Mouse (Mus musculus) monocyte, adult 2 months (primary cell): ENCODE measurements around the gene Bclaf3.
"Not testable (repeated sequence)": the region's sequence is repeated elsewhere in the genome, so short reads cannot be mapped to it uniquely, and the experiment has no call there.

Experiments
- DNase-seq, 2 experiments: peaks; one replicate each; pipeline ENCODE4 v3.0.0; 2022; ENCODE audit warnings: low spot score in 2 of 2, low read depth in 1 of 2

The Bclaf3 gene

GRCm38 (mm10) chrX:159526388-159526787 lies at the start of gene Bclaf3:
Gene Bclaf3 (plus strand): TSS chrX:159526688.
- DNase-seq: no peak

GRCm38 (mm10) chrX:159478243-159478940 lies 48.1 kb upstream of the Bclaf3 start:
- not testable (repeated sequence) for DNase-seq

GRCm38 (mm10) chrX:159484247-159484646 lies 42.2 kb upstream of the Bclaf3 start:
- DNase-seq: no peak

GRCm38 (mm10) chrX:159503181-159503580 lies 23.3 kb upstream of the Bclaf3 start:
- DNase-seq: no peak

GRCm38 (mm10) chrX:159508331-159509036 lies 18.0 kb upstream of the Bclaf3 start:
- no peak for DNase-seq

- no peak for DNase-seq
These were observed 17.4 kb upstream of the Bclaf3 start for GRCm38 (mm10) chrX:159509042-159509441.

- no peak for DNase-seq
These were observed 16.4 kb upstream of the Bclaf3 start for GRCm38 (mm10) chrX:159509847-159510715.

- no peak for DNase-seq
These were observed 15.8 kb upstream of the Bclaf3 start for GRCm38 (mm10) chrX:159510716-159511051.

- no peak for DNase-seq
These were observed 10.9 kb upstream of the Bclaf3 start for GRCm38 (mm10) chrX:159515599-159515998.

GRCm38 (mm10) chrX:159521780-159522179 lies 4.7 kb upstream of the Bclaf3 start:
- DNase-seq: no peak

- DNase-seq: no peak
These were observed 3.8 kb upstream of the Bclaf3 start for GRCm38 (mm10) chrX:159522651-159523050.

GRCm38 (mm10) chrX:159532427-159532810 lies 5.9 kb downstream of the Bclaf3 start:
- DNase-seq: peak; percentile 92

GRCm38 (mm10) chrX:159532811-159533462 lies 6.4 kb downstream of the Bclaf3 start:
- DNase-seq: no peak

GRCm38 (mm10) chrX:159541936-159542335 lies 15.4 kb downstream of the Bclaf3 start:
- no peak for DNase-seq

- DNase-seq: no peak
These were observed 20.6 kb downstream of the Bclaf3 start for GRCm38 (mm10) chrX:159547093-159547492.

GRCm38 (mm10) chrX:159584738-159585137 lies 58.2 kb downstream of the Bclaf3 start:
- DNase-seq: not testable (repeated sequence)

GRCm38 (mm10) chrX:159591633-159592032 lies 65.1 kb downstream of the Bclaf3 start:
- DNase-seq: no peak

GRCm38 (mm10) chrX:159597502-159597901 lies 71.0 kb downstream of the Bclaf3 start:
- no peak for DNase-seq

- no peak for DNase-seq
These were observed 78.3 kb downstream of the Bclaf3 start for GRCm38 (mm10) chrX:159604832-159605231.

GRCm38 (mm10) chrX:159606936-159607335 lies 80.4 kb downstream of the Bclaf3 start:
- DNase-seq: no peak

- DNase-seq: no peak
These were observed 99.9 kb downstream of the Bclaf3 start for GRCm38 (mm10) chrX:159626208-159626906.
